Mouse (Mus musculus): ENCODE measurements around the gene Sfpq. TPM values are rescaled to one million over a fixed set of nuclear protein-coding genes. Genes with fewer than 3 reads are reported as not detected.

Sfpq gene
- polyA plus RNA-seq, 1 experiment from 2014 or later: 56.3 TPM

DNA sequence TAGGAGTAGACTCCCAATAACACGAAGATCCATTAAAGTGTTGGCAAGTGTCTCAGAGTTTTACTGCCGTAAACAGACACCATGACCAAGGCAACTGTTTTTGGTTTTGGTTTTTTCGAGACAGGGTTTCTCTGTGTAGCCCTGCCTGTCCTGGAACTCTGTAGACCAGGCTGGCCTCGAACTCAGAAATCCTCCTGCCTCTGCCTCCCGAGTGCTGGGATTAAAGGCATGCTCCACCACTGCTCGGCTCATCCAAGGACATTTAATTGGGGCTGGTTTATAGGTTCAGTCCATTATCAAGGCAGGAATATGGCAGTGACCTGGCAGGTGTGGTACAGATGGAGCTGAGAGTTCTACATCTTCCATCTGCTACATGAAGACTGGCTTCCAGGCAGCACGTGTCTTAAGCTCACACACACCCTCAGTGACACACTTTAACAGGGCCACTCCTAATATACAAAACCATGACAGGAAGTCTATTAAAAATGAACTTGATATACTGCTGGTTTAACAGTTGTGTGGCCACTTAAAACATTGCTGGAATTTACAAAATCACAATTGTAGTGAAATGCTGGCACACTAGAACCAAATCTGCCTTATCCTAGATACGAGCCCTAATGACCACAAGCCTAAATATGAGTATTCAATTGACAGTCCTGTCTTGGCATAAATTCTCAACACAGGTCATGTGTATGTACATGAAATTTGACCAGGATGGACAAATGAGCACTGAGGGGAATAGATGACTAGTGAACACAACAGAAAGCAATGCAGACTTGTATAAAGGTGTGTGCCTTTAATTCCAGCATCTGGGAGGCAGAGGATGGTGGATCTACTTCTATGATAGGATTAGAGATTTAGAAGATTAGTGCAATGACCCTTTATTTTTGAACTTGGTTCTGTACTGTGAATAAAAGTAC is 17.0 kb downstream of the Sfpq start:
- peaks cover 56% of the 10 kb centered on the region for H3K36me3 ChIP-seq (ENCODE audit: control insufficient read depth, insufficient read depth)
- no peaks in the 10 kb centered on the region for H3K4me1 ChIP-seq (replicated peaks; ENCODE audit: control insufficient read depth, insufficient read depth, low read length)
- 0 out of 2 replicates have a peak, but pooled peaks have one; percentile 44 for ATAC-seq
- H3K4me2 ChIP-seq (replicated peaks; ENCODE audit: low read depth): no peak overlapping the region
- no peaks in the 10 kb centered on the region for H3K9me3 ChIP-seq (ENCODE audit: control insufficient read depth)
- no peak overlapping the region for H3K27ac ChIP-seq (ENCODE audit: low read depth, low read length)
- H3K4me3 ChIP-seq (ENCODE audit: low read depth, low read length): no peak overlapping the region
- H3K9ac ChIP-seq (ENCODE audit: low read depth, low read length): no peak overlapping the region
- H3K27me3 ChIP-seq (replicated peaks; ENCODE audit: control insufficient read depth, insufficient read depth, low read length): no peaks in the 10 kb centered on the region
- WGBS: 75% methylated on average over 8 of the region's 8 CpGs
- no peak for TF ChIP-seq CTCF (IDR thresholded peaks at IDR 0.05; ENCODE audit: low read depth)

DNA sequence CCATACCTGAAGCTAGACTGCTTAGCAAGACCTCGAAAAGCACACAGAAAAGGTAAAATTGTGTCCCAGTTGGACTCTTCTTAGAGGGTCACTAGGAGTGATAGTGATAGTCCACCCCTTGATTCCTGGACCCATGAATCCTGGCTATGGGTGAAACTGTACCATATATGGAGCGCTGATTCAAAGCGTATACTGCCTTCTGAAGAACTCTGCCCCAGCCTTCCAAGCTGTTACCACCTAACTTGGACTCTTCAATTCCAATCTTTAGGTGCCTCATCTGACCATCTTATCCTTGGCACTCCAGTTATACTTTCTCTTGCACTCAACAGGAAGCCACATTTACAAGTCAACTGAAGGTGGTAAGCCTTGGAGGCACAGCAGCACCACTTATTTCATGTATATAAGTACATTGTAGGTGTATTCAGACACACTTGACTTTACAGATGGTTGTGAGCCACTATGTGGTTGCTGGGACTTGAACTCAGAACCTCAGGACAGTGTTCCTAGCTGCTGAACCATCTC is 17.8 kb downstream of the Sfpq start:
- ATAC-seq: no peak
- no peak overlapping the region for H3K4me2 ChIP-seq (replicated peaks; ENCODE audit: low read depth)
- no peak overlapping the region for H3K27ac ChIP-seq (ENCODE audit: low read depth, low read length)
- TF ChIP-seq CTCF (IDR thresholded peaks at IDR 0.05; ENCODE audit: low read depth): no peak
- H3K27me3 ChIP-seq (replicated peaks; ENCODE audit: control insufficient read depth, insufficient read depth, low read length): no peaks in the 10 kb centered on the region
- H3K36me3 ChIP-seq (ENCODE audit: control insufficient read depth, insufficient read depth): peaks cover 49% of the 10 kb centered on the region
- no peak overlapping the region for H3K9ac ChIP-seq (ENCODE audit: low read depth, low read length)
- no peaks in the 10 kb centered on the region for H3K9me3 ChIP-seq (ENCODE audit: control insufficient read depth)
- 92% methylated on average over 3 of the region's 3 CpGs for WGBS
- no peaks in the 10 kb centered on the region for H3K4me1 ChIP-seq (replicated peaks; ENCODE audit: control insufficient read depth, insufficient read depth, low read length)
- no peak overlapping the region for H3K4me3 ChIP-seq (ENCODE audit: low read depth, low read length)

DNA sequence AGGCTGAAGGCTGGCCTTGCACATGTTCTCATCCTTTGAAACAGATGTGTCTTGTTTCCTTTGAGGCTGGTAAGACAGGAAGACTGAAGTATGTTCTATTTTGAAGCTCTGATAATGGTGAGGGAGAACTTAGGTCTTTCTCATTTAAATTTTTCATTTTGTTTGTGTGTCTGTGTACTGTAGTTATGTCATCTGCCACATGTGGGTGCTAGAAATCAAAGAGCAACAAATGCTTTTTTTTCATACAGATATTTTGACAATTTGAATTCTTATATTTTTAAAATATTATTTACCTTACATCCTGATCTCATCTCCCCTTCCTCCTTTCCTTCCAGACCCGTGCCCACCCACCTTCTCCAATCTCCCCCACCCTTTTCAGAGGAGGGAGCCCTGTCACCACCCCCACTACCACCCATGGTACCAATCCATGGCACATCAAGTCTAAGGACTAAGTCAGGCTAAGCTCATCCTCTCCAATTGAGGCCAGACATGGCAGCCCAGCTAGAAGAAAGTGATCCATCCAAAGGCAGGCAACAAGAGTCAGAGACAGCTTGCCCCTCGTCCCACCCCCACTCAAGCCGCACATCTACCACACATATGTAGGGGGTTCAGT is 18.9 kb downstream of the Sfpq start:
- Histone ChIP-seq H3K4me1 (replicated peaks; ENCODE audit: control insufficient read depth, insufficient read depth, low read length) (no peaks in the 10 kb centered on the region), H3K4me2 (replicated peaks; ENCODE audit: low read depth) (no peak overlapping the region), H3K27ac (ENCODE audit: low read depth, low read length) (no peak overlapping the region), H3K27me3 (replicated peaks; ENCODE audit: control insufficient read depth, insufficient read depth, low read length) (no peaks in the 10 kb centered on the region), H3K9ac (ENCODE audit: low read depth, low read length) (no peak overlapping the region), H3K36me3 (ENCODE audit: control insufficient read depth, insufficient read depth) (peaks cover 45% of the 10 kb centered on the region), H3K4me3 (ENCODE audit: low read depth, low read length) (no peak overlapping the region), H3K9me3 (ENCODE audit: control insufficient read depth) (no peaks in the 10 kb centered on the region)
- no peak for ATAC-seq
- 68% methylated on average over 3 of the region's 3 CpGs for WGBS
- no peak; the same call in 1 of the 2 replicates for TF ChIP-seq CTCF (IDR thresholded peaks at IDR 0.05; ENCODE audit: low read depth)

DNA sequence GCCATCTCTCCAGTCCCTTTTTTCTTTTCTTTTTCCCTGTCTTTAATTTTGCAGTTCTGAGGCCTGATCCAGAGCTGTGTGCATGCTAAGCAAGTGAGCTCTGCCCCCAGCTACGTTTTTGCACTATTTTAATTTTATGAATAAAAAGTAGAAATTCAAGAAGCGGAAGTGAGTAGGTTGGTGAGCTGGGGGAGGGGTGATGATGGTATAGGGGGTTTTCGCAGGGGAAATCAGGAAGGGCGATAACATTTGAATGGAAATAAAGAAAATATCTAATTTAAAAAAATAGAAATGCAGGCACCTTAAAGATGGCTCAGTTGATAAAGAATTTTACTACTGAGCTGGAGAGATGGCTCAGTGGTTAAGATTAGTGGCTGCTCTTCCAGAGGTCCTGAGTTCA is 22.4 kb downstream of the Sfpq start:
- WGBS: 80% methylated on average over 4 of the region's 4 CpGs
- Histone ChIP-seq H3K4me3 (ENCODE audit: low read depth, low read length) (no peak overlapping the region), H3K4me1 (replicated peaks; ENCODE audit: control insufficient read depth, insufficient read depth, low read length) (no peaks in the 10 kb centered on the region), H3K36me3 (ENCODE audit: control insufficient read depth, insufficient read depth) (peaks cover 29% of the 10 kb centered on the region), H3K27ac (ENCODE audit: low read depth, low read length) (no peak overlapping the region), H3K27me3 (replicated peaks; ENCODE audit: control insufficient read depth, insufficient read depth, low read length) (no peaks in the 10 kb centered on the region), H3K9me3 (ENCODE audit: control insufficient read depth) (no peaks in the 10 kb centered on the region), H3K9ac (ENCODE audit: low read depth, low read length) (no peak overlapping the region), H3K4me2 (replicated peaks; ENCODE audit: low read depth) (no peak overlapping the region)
- ATAC-seq: no peak
- no peak for TF ChIP-seq CTCF (IDR thresholded peaks at IDR 0.05; ENCODE audit: low read depth)

DNA sequence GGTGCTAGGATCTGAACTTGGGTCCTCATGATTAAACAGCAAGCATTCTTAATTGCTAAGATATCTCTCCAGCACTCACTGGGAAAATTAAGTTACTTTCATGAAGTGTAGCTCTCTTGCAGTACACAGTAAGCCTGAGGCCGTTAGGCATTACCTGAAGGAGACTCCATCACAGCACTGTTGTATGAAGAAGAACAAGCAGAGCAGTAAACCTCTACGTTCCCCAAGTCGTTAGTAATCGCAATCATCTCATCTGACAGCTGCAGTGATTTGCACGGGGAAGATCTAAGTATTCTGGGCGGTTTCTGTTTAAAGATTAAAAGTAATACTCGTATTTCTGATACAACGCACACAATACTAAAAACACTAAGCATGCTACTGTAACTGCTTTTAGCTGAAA is 30.0 kb downstream of the Sfpq start:
- 66% methylated on average over 8 of the region's 8 CpGs for WGBS
- no peaks in the 10 kb centered on the region for H3K4me1 ChIP-seq (replicated peaks; ENCODE audit: control insufficient read depth, insufficient read depth, low read length)
- no peak for TF ChIP-seq CTCF (IDR thresholded peaks at IDR 0.05; ENCODE audit: low read depth)
- no peak overlapping the region for H3K27ac ChIP-seq (ENCODE audit: low read depth, low read length)
- no peaks in the 10 kb centered on the region for H3K9me3 ChIP-seq (ENCODE audit: control insufficient read depth)
- peaks cover 39% of the 10 kb centered on the region for H3K36me3 ChIP-seq (ENCODE audit: control insufficient read depth, insufficient read depth)
- no peaks in the 10 kb centered on the region for H3K27me3 ChIP-seq (replicated peaks; ENCODE audit: control insufficient read depth, insufficient read depth, low read length)
- no peak overlapping the region for H3K4me3 ChIP-seq (ENCODE audit: low read depth, low read length)
- H3K9ac ChIP-seq (ENCODE audit: low read depth, low read length): no peak overlapping the region
- no peak for ATAC-seq
- H3K4me2 ChIP-seq (replicated peaks; ENCODE audit: low read depth): no peak overlapping the region

DNA sequence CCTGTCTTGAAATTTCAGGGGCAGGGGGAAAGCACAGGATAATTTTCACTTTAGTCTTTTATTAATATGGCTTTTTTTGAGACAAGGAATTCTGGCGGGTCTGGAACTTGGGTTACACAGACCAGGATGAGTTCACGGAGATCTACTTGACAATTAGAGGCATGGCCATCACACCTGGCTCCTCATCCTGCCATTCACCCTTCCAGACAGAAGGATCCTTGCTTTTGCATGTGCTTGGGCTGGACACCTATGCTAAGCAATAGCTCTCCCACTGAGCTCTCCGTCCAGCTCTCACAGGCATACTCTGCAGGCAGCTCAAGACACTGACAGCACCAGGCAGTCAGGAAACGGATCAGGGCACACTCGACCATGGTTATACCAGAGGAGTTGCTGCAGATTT is 31.9 kb downstream of the Sfpq start:
- TF ChIP-seq CTCF (IDR thresholded peaks at IDR 0.05; ENCODE audit: low read depth): no peak
- ATAC-seq: no peak
- Histone ChIP-seq H3K4me2 (replicated peaks; ENCODE audit: low read depth) (no peak overlapping the region), H3K9me3 (ENCODE audit: control insufficient read depth) (no peaks in the 10 kb centered on the region), H3K9ac (ENCODE audit: low read depth, low read length) (no peak overlapping the region), H3K36me3 (ENCODE audit: control insufficient read depth, insufficient read depth) (peaks cover 44% of the 10 kb centered on the region), H3K27ac (ENCODE audit: low read depth, low read length) (no peak overlapping the region), H3K4me1 (replicated peaks; ENCODE audit: control insufficient read depth, insufficient read depth, low read length) (no peaks in the 10 kb centered on the region), H3K4me3 (ENCODE audit: low read depth, low read length) (no peak overlapping the region), H3K27me3 (replicated peaks; ENCODE audit: control insufficient read depth, insufficient read depth, low read length) (no peaks in the 10 kb centered on the region)
- 97% methylated on average over 5 of the region's 5 CpGs for WGBS

All from intestine, postnatal 0 days (tissue).